Mouse (Mus musculus): ENCODE data around the gene Defb46. TPM values are rescaled to one million over a fixed set of nuclear protein-coding genes. Genes with fewer than 3 reads are reported as not detected.

Defb46 gene
- total RNA-seq (2021), result not detected

- no peak for DNase-seq
- intact Hi-C loops (cut with DNase I), result no loop called here
These were observed at the start of gene Defb46 for GRCm38 (mm10) chr8:19239616-19240015. Gene Defb46 (plus strand): TSS chr8:19239916.

- intact Hi-C loops (cut with DNase I), result no loop called here
- no peak for DNase-seq
These were observed 14.6 kb upstream of the Defb46 start, which contains the start of gene Defb6 for GRCm38 (mm10) chr8:19225161-19225560. Gene Defb6 (plus strand): TSS chr8:19225478.

GRCm38 (mm10) chr8:19238101-19238500, 1.6 kb upstream of the Defb46 start:
- DNase-seq, result no peak
- intact Hi-C loops (cut with DNase I), result no loop called here

- no peak for DNase-seq
- intact Hi-C loops (cut with DNase I), result no loop called here
These were observed 7.6 kb downstream of the Defb46 start, which contains the start of gene Defb5 for GRCm38 (mm10) chr8:19247280-19247679. Gene Defb5 (plus strand): TSS chr8:19247580.

DNA sequence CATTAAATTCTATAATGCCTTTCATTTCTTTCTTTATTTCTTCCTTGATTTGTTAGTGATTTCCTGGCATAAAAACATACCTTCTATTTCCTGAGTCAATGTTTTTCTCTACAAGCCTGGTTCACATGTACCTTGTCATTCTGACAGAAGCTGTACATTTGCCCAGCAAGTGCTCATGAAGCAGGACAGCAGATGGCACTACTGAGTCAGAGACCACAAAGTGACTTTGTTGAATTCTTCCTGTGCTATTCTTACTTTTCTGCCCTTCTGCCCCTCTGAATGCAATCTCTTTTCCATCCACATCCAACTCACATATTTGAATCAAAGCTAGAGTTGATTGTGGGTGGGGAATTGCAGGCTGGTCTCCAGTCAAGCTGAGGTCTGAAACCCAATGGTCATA, 18.4 kb downstream of the Defb46 start:
- no peak for DNase-seq
- intact Hi-C loops (cut with DNase I), result no loop called here

- intact Hi-C loops (cut with DNase I), result no loop called here
- no peak for DNase-seq
These were observed 20.0 kb downstream of the Defb46 start for GRCm38 (mm10) chr8:19259667-19260066.

Other genes with a start within 250 kb of the Defb46 start
- gene Defb37, start 248.9 kb upstream of the Defb46 start, total RNA-seq (2021), result not detected
- gene Defb38, start 213.3 kb upstream of the Defb46 start, total RNA-seq (2021), result not detected
- gene Defb39, start 175.1 kb upstream of the Defb46 start, total RNA-seq (2021), result not detected
- not detected for gene Defb12, start 125.1 kb upstream of the Defb46 start, total RNA-seq (2021)
- gene Defb34, start 116.2 kb upstream of the Defb46 start, total RNA-seq (2021), result not detected
- not detected for gene Gm45826, start 99.1 kb upstream of the Defb46 start, total RNA-seq (2021)
- not detected for gene Defb14, start 45.6 kb upstream of the Defb46 start, total RNA-seq (2021)
- not detected for gene Defb4, start 41.2 kb upstream of the Defb46 start, total RNA-seq (2021)
- gene Defb6, start 14.4 kb upstream of the Defb46 start, total RNA-seq (2021), result not detected
- gene Defb5, start 7.7 kb downstream of the Defb46 start, total RNA-seq (2021), result not detected
- gene Defb3, start 53.4 kb downstream of the Defb46 start, total RNA-seq (2021), result not detected
- gene Defb8, start 207.7 kb downstream of the Defb46 start, total RNA-seq (2021), result not detected

Data from left cerebral cortex, postnatal 4 days (tissue).